Mouse (Mus musculus) G1E-ER4 (cell line): ENCODE data around the gene Pnpla2. TPM values are rescaled to one million over a fixed set of nuclear protein-coding genes. Genes with fewer than 3 reads are reported as not detected.

Experiments used
- GATA1 ChIP-seq: IDR thresholded peaks from one replicate; pipeline ENCODE4 v1.8.0; 2012; ENCODE audit warnings: low read length, inconsistent platforms
- polyA plus RNA-seq: library from polyadenylated mRNA; stranded (reverse); fragments of >175 nt; gene quantifications from 2 replicates; pipeline ENCODE4 v1.2.3, GENCODE M21; 2012

The Pnpla2 gene
- polyA plus RNA-seq, 1 experiment: 77.3 TPM

DNA sequence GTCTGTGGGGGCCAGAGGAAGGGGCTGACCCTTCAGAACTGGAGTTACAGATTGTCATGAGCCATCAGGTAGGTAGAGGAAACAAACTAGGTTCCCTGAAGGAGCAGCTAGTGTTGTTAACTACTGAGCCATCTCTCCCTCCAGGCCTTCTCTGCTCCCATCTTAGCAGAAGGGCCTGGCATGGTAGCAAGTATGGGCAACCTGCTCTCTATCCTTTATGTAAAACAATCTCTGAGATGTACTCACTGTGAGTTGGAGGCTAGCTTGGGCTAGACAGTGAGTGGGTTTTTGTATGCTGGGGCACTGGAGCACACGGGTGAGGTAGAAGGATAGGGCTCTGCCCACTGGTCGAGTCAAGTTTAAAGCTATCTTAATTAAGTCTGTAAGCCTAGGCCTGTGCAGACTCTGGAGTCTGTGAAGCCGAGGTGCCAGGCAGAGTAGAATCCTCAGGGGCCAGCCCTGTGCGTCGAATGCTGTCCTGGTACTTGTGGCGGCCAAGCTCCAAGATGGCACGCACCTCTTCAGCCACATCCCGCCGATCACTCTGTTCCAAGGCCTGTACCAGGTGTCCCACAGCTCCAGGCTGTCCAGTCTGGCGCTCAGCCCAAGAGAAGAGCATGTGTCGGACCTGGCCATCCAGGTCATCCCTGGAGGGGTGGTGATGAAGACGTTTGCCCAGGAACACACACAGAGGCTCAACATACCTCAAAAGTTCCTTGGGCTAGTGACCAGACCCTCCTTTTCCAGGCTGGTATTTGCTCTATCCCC, 16.6 kb upstream of the Pnpla2 start:
- TF ChIP-seq GATA1: no peak

DNA sequence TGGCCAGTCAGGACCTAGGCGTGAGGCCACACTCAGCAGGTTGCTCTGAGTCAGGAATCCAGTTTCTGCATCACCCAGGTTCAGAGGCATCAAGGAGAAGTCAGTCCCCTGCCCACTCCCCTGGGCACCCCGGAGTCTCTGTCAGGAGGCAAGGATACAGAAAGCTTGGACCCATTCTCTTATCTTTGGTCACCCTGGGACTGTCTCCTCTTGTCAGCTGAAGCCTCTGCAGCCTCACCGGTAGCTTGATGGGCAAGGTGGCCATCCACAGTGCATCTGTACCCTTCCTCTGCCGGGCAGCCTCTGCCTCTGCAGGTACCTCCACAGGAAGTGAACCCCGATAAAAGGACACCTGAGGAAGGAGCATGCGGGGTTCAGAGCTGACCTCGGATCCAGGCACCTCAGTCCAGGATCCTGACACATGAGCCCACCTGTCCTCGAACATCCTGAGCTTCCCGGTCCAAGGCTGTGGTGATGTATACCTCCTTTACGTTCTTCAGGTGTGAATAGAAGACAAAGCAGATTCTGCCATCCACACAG, 15.8 kb upstream of the Pnpla2 start:
- TF ChIP-seq GATA1: no peak

DNA sequence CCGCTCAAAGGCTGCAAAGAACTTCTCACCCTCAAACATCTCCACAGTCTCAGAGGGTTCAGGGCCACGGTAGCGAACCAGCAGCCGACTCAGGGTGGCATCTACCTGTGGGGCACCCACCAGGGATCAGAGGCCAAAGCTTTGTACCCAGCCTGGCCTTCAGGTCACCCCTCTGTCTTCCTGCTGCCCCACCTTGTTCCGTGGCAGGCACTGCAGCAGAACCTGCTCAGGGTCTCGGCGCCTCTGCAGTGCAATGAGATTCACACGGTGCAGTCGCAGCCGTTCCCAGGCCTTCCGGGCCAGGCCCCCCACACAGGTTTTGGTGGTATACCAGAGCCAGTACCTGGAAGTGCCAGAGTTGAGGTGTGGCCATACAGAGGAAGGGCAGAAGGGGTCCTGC, 15.2 kb upstream of the Pnpla2 start:
- TF ChIP-seq GATA1: no peak

DNA sequence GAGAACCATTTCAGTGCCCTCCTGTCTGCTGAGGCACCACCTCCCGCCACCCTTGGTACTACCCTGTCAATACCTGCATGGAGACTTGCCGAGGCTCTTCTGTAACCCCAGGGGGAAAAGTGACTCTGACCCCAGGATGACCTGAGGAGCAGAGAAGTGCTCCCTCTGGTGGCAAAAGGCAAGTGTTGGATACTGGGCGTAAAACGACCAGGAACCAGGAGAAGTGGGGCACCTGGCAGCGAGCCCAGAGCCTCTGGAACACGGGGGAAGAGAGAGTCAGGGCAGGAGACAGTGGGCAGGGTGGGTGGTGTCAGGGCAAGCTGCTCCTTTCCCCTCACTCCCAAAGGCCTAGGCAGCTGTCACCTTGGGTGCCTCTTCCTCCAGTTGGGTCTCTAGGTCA, 14.4 kb upstream of the Pnpla2 start:
- TF ChIP-seq GATA1: no peak

DNA sequence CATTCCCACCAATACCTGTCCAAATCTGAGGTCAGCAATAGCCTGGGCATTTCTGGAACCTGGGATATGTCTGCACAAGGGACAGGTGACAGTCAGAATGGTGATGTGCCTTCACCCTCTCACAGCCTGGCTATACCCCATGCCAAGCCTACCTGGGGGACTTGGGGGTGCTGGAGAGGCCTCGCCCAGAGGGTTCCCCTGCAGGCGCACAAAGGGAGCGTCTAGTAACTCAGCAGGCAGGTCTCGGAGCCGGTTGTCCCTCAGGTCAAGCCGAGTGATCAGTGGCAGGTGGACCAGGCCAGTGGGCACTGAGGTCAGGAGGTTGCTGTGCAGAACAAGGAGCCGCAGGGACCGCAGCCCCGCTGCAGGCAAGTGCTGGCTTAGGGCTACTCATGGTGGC, 13.5 kb upstream of the Pnpla2 start:
- TF ChIP-seq GATA1: no peak

DNA sequence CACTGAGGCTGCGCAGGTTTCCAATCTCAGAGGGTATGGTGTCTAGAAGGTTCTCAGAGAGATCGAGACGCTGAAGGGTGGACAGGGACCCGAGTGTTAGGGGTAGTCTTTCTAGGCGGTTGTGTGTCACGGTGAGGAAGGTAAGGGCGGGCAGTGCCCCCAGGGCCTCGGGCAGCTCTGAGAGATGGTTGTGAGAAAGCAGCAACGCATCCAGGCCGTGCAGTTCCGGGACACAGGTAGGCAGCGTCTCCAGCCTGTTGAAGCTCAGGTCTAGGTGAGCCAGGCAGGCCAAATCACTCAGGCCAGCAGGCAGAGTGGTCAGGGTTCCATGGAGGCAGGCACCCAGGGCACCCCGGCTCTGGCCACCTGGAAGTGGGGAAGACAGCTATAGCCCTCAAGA, 12.8 kb upstream of the Pnpla2 start:
- TF ChIP-seq GATA1: no peak

DNA sequence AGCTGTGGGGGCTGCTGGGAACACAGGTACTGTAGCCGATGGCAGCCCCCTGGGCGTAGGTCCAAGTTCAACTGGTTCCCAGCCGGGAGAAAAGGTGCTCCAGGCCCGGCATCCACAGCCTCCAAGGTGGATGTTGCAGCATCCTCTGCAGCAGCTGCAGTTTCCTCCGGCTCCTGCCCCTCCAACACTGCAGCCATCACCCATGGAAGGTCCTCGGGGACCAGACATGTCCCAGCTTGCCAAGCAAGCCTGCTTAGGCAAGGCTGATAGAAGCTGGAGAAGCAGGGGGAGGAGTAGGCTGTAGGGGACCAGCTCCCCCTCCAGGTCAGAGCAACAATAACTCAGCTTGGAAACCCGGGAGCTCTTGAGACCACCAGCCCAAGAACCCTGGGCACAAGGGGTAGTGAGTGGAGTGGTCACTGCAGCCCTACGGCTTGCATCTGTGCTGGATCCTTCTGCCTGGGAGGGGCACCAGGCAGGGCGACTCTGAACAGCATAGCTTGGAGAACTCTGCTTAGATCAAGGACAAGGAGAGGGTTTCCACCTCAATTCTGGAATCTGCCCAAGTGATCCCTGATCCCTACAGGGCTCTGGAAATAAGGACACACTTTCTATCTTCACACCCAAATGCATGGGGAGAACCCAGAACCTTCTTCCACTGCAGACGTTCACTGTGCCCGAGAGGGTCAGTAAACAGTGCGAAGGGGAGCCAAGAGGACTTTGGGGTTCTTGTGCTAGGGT, 11.7 kb upstream of the Pnpla2 start:
- TF ChIP-seq GATA1: no peak

DNA sequence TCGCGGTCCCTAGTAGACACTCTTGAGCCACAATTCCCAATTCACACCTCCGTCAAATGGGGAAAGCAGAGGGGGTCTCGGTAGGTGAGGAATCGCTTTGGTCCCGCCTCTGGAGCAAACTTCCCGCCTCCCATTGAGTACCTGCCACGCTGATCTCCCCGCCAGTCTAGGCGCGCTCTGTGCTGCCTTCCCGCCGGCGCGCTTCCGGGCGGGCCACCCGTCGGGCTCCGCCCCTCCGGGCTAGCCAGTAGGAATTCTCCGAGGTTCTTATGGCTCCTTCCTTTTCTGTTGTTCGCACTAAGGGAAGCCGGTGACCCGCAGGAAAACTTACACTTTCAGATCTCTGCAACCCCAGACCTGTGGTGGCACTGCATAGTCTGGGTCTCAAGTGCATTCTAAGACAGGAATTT, 11.2 kb upstream of the Pnpla2 start, which contains the start of gene Pidd1:
Pidd1 (minus strand) TSS at position 198 of the 410 bp plus-strand sequence.
- no peak for TF ChIP-seq GATA1

DNA sequence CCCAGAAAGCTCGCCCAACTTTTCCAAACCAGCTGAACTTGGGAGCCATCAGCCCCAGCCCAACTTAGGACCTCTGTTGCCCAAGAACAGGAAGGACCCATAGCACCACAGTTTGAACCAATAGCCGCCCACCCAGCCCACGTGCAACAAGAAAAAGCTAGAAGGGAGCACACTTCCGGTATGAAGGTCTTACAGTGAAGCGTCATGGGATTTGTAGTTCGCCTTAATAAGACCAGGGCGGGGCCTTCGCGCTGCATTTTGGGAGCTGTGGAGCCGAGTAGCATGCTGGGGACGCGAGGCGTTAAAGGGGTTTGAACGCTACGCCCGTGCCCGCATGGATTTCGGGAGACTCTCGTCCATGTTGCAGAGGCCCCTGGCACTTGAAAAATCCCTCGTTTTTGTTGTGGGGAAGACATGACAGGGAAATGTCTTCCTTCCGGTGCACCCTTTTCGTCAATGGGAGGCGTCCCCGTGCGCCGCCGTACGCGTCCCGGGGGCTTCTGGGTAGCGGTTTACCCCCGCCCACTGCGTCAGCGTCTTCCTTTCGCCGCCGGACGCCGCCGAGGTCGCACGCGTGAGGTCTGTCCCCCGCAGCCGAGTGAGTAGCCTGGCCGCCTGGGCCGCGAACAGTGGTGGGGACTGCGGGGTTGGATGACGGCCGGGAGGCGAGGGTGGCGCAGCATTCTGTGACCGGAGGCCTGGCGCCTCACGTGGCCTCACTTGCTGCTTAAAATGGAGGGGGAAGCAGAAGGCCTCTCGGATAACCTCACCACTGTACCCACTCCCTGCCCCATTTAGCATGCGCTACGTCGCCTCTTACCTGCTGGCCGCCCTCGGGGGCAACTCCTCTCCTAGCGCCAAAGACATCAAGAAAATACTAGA, 7.6 kb upstream of the Pnpla2 start, which contains the start of gene Rplp2:
Rplp2 (plus strand) TSS at position 261 of the 882 bp plus-strand sequence.
- TF ChIP-seq GATA1: no peak

DNA sequence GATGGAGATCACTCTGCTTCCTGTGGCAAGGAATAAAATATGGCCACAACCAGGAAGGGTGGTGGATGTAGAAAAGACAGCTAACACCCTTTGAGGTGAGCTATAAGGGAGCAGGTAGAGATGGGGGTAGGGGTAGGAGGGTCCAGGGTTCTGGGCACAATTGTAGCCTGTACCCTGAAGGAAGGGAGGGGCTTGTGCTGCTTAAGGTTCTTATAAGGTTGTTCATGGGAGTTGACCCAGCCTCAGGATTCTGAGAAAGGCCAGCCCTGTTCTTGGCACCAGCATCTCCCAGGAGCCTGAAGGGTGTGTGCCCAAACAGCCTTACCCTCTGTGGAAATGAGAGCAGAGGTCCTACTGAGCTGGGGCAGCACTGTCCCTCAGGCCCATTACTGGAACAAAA, 3.1 kb upstream of the Pnpla2 start:
- TF ChIP-seq GATA1: no peak

DNA sequence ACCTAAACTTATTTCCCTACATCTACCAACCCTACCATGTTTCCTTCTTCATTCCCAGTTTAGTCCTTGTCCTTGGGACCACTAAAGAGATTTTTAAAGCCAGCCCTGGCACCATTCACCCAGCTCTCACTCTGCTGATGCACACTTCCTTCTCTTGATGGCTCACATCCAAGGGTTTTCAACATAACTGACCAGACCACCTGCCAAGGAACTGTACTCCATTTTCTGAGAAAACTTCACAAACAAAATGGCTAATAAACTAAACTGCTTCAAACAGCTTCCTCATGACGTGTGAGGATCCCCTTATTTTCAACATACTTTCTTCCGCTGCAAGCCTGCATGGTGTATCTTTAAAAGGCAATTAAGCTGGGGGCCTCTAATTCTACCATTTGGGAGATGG, 1.4 kb upstream of the Pnpla2 start:
- TF ChIP-seq GATA1: no peak

DNA sequence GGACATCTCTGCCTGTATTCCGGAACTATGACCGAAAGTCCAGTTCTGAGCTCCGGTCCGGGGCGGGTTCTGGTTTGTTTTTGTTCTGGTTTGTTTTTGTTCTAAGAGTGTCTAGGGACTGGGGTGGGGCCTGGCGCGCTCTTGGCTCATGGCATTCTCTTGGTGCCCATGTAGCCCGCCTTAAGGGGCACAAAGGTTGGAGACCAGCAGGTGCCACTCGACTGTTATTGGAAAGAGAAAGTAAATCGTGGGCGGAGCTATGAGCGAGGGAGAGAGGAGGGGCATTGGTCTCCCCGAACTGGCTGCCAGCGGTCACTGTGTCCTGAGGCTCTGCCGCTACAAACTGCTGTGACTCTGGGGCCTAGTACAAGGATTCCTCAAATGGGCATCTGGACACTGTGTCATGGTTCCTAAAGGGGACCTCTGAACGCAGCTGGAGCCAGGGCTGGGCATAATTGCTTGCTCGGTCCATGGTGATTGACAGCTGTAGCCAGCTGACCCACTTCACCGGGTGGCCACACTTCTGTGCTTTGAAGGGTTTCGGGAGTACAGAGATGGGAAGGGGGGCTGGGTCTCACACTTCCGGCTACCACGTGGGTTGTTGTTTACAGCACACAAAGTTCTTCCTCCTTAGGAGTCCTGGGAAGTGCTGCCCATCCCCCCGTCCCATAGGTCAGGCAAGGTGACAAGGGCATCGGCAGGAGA, 764 bp downstream of the Pnpla2 start:
- TF ChIP-seq GATA1: no peak

DNA sequence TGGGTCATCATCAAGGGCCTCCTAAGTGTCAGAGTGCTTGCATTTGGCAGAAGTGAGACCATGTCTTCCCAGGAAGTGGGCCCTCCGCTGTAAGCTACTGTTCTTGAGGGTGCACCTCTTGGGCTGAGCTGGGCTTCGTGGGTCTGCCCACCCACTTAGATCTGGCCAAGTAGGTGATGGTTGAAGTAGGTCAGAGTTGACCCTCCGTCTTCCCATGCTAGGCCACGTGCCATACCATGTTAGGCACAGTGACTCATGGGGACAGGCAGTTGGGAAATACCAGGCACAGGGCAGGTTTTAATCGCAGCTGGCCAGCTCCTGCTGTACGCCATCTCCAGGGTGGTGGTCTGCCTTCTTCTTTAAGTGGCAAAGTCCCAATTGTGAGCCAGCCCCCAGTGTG, 1.7 kb downstream of the Pnpla2 start:
- no peak for TF ChIP-seq GATA1

DNA sequence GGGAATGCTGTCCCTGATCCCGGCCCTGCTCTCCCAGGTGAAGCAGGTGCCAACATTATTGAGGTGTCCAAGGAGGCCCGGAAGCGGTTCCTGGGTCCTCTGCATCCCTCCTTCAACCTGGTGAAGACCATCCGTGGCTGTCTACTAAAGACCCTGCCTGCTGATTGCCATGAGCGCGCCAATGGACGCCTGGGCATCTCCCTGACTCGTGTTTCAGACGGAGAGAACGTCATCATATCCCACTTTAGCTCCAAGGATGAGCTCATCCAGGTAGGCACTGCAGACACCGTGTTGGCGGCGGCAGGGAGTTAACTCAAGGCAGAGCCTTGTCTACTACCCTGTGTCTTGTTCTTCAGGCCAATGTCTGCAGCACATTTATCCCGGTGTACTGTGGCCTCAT, 2.2 kb downstream of the Pnpla2 start:
- TF ChIP-seq GATA1: no peak
